Mouse (Mus musculus) heart, embryonic 15.5 days (tissue): Measurements from ENCODE around the gene Gm20914. TPM values are rescaled to one million over a fixed set of nuclear protein-coding genes. Genes with fewer than 3 reads are reported as not detected.
"Not testable (repeated sequence)": the region's sequence is repeated elsewhere in the genome, so short reads cannot be mapped to it uniquely, and the experiment has no call there.

Experiments used
- ATAC-seq: fragments of 200-750 bp; cut with Nextera tagmentation; replicated peaks from 2 replicates; pipeline ENCODE4 v1.8.0; 2017; ENCODE audit warnings: low read depth, moderate TSS enrichment; ENCODE audit not compliant: insufficient number of reproducible peaks, insufficient read depth, low FRiP score
- H3K27ac ChIP-seq: fragments of 300-500 bp; sonication (generic); 2 replicates; pipeline ENCODE4 v1.5.1; 2015; ENCODE audit warnings: mild to moderate bottlenecking, inconsistent platforms
- H3K27me3 ChIP-seq: fragments of 300-500 bp; sonication (generic); 2 replicates; pipeline ENCODE4 v1.6.1; 2015; ENCODE audit warnings: inconsistent platforms
- H3K36me3 ChIP-seq: fragments of 300-500 bp; sonication (generic); 2 replicates; pipeline ENCODE4 v1.6.1; 2015; ENCODE audit warnings: mild to moderate bottlenecking, inconsistent platforms
- H3K4me1 ChIP-seq: fragments of 300-500 bp; sonication (generic); replicated peaks from 2 replicates; pipeline ENCODE4 v1.6.1; 2015; ENCODE audit warnings: inconsistent platforms
- H3K4me2 ChIP-seq: fragments of 300-500 bp; sonication (generic); 2 replicates; pipeline ENCODE4 v1.6.1; 2015; ENCODE audit warnings: inconsistent platforms, mild to moderate bottlenecking, moderate library complexity
- H3K4me3 ChIP-seq: fragments of 300-500 bp; sonication (generic); 2 replicates; pipeline ENCODE4 v1.5.1; 2015; ENCODE audit warnings: mild to moderate bottlenecking, inconsistent platforms
- H3K9ac ChIP-seq: fragments of 300-500 bp; sonication (generic); 2 replicates; pipeline ENCODE4 v1.6.1; 2015; ENCODE audit warnings: mild to moderate bottlenecking, inconsistent platforms
- H3K9me3 ChIP-seq: fragments of 300-500 bp; sonication (generic); replicated peaks from 2 replicates; pipeline ENCODE4 v1.6.1; 2016; ENCODE audit warnings: inconsistent platforms
- WGBS: fragments of 180-500 bp; shearing (Covaris S2); methylation state at CpG from one replicate; pipeline ENCODE4 v1.1.7; 2015; ENCODE audit warnings: mixed read lengths; 5-methylcytosine and 5-hydroxymethylcytosine counted together
- polyA plus RNA-seq: library from polyadenylated mRNA; unstranded; fragments of >200 nt; fragmentation: Nextera tagmentation; extraction: Ambion mirVana; gene quantifications from 2 replicates; pipeline ENCODE4 v1.2.1, GENCODE M21; 2015

Gm20914 gene
- not detected in 2 replicates for polyA plus RNA-seq

- WGBS = no CpG with 5 or more reads among the region's 4 CpGs
- ATAC-seq = not testable (repeated sequence)
These were observed at the start of gene Gm20914 for GRCm38 (mm10) chrY:5725678-5726077. Gene Gm20914, plus strand, starts transcription at chrY:5725978.

More at GRCm38 (mm10) chrY:5725678-5726077, at the start of gene Gm20914:
- H3K4me1 ChIP-seq, H3K9ac ChIP-seq, H3K27me3 ChIP-seq, H3K27ac ChIP-seq, H3K9me3 ChIP-seq, H3K36me3 ChIP-seq, H3K4me2 ChIP-seq, H3K4me3 ChIP-seq: not testable (repeated sequence)

Other genes with a start within 250 kb of the Gm20914 start
- gene Gm21854, start 69.0 kb upstream of the Gm20914 start, polyA plus RNA-seq = not detected in 2 replicates
- not detected in 2 replicates for gene Gm28171, start 67.4 kb downstream of the Gm20914 start, polyA plus RNA-seq
- gene Gm21778, start 216.5 kb downstream of the Gm20914 start, polyA plus RNA-seq = not detected in 2 replicates